Mouse (Mus musculus) lung, adult 2 months (tissue): ENCODE results near the gene Afap1l2.

Experiments used
- CTCF ChIP-seq: fragments of 200-500 bp; IDR thresholded peaks from 2 replicates; pipeline ENCODE4 v1.5.1; 2011; ENCODE audit warnings: mild to moderate bottlenecking, low read length, control low read depth; ENCODE audit not compliant: insufficient read depth
- POLR2A ChIP-seq: fragments of 200-500 bp; IDR thresholded peaks from 2 replicates; pipeline ENCODE4 v1.6.1; 2011; ENCODE audit warnings: low read depth, mild to moderate bottlenecking, control low read depth, low read length, borderline replicate concordance; ENCODE audit errors: extremely low read depth

DNA sequence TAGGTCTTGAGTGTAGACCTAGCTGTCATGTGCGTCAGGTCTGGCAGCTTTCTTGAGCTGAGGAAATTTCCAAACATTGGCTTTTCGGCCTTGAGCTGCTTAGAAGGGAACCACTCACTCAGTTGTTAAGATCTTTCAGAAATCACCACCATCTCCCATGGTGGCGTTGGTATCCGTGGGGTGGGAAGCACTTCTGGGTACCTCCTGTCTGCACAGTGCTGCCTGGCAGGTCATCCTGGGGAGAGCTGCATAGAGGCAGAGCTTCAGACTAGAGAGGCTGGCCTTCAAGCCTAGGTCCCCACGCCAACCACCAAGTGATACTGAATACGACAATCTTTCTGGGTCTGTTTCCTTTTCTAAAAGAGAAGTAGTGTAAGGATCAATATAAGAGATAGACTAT, 21.4 kb upstream of the Afap1l2 start:
- TF ChIP-seq POLR2A (no peak), CTCF (no peak)
